Mouse (Mus musculus) heart, embryonic 15.5 days (tissue): ENCODE results near the gene Casp8ap2. TPM values are rescaled to one million over a fixed set of nuclear protein-coding genes. Genes with fewer than 3 reads are reported as not detected.

Source experiments
- ATAC-seq: fragments of 200-750 bp; cut with Nextera tagmentation; replicated peaks from 2 replicates; pipeline ENCODE4 v1.8.0; 2017; ENCODE audit warnings: low read depth, moderate TSS enrichment; ENCODE audit not compliant: insufficient number of reproducible peaks, insufficient read depth, low FRiP score
- H3K27ac ChIP-seq: fragments of 300-500 bp; sonication (generic); 2 replicates; pipeline ENCODE4 v1.5.1; 2015; ENCODE audit warnings: mild to moderate bottlenecking, inconsistent platforms
- H3K27me3 ChIP-seq: fragments of 300-500 bp; sonication (generic); 2 replicates; pipeline ENCODE4 v1.6.1; 2015; ENCODE audit warnings: inconsistent platforms
- H3K36me3 ChIP-seq: fragments of 300-500 bp; sonication (generic); 2 replicates; pipeline ENCODE4 v1.6.1; 2015; ENCODE audit warnings: mild to moderate bottlenecking, inconsistent platforms
- H3K4me1 ChIP-seq: fragments of 300-500 bp; sonication (generic); replicated peaks from 2 replicates; pipeline ENCODE4 v1.6.1; 2015; ENCODE audit warnings: inconsistent platforms
- H3K4me2 ChIP-seq: fragments of 300-500 bp; sonication (generic); 2 replicates; pipeline ENCODE4 v1.6.1; 2015; ENCODE audit warnings: inconsistent platforms, mild to moderate bottlenecking, moderate library complexity
- H3K4me3 ChIP-seq: fragments of 300-500 bp; sonication (generic); 2 replicates; pipeline ENCODE4 v1.5.1; 2015; ENCODE audit warnings: mild to moderate bottlenecking, inconsistent platforms
- H3K9ac ChIP-seq: fragments of 300-500 bp; sonication (generic); 2 replicates; pipeline ENCODE4 v1.6.1; 2015; ENCODE audit warnings: mild to moderate bottlenecking, inconsistent platforms
- H3K9me3 ChIP-seq: fragments of 300-500 bp; sonication (generic); replicated peaks from 2 replicates; pipeline ENCODE4 v1.6.1; 2016; ENCODE audit warnings: inconsistent platforms
- WGBS: fragments of 180-500 bp; shearing (Covaris S2); methylation state at CpG from one replicate; pipeline ENCODE4 v1.1.7; 2015; ENCODE audit warnings: mixed read lengths; 5-methylcytosine and 5-hydroxymethylcytosine counted together
- polyA plus RNA-seq: library from polyadenylated mRNA; unstranded; fragments of >200 nt; fragmentation: Nextera tagmentation; extraction: Ambion mirVana; gene quantifications from 2 replicates; pipeline ENCODE4 v1.2.1, GENCODE M21; 2015

The Casp8ap2 gene
- polyA plus RNA-seq = 24.7 and 31.6 TPM in 2 replicates

- H3K27me3 ChIP-seq = no peaks in the 10 kb centered on the region
- peak within 1 kb of the TSS; percentile 65 for H3K4me2 ChIP-seq
- WGBS = under 1% methylated on average over 67 of the region's 67 CpGs
- H3K4me3 ChIP-seq = peak within 1 kb of the TSS; percentile 67
- peak within 1 kb of the TSS; percentile 72 for H3K27ac ChIP-seq
- no peaks in the 10 kb centered on the region for H3K9me3 ChIP-seq
- peak within 1 kb of the TSS; percentile 74 for H3K9ac ChIP-seq
- no peaks in the 10 kb centered on the region for H3K36me3 ChIP-seq
- ATAC-seq = peak; percentile 99
- H3K4me1 ChIP-seq = peaks cover 15% of the 10 kb centered on the region
Observed at GRCm38 (mm10) chr4:32615034-32615881, at the start of gene Casp8ap2. Gene Casp8ap2, plus strand, starts transcription at chr4:32615451.

GRCm38 (mm10) chr4:32569054-32569453, 46.2 kb upstream of the Casp8ap2 start:
- Histone ChIP-seq H3K27me3 (no peaks in the 10 kb centered on the region), H3K36me3 (no peaks in the 10 kb centered on the region), H3K4me1 (no peaks in the 10 kb centered on the region), H3K4me3 (no peak overlapping the region), H3K4me2 (no peak overlapping the region), H3K9me3 (no peaks in the 10 kb centered on the region), H3K9ac (no peak overlapping the region), H3K27ac (no peak overlapping the region)
- 84% methylated on average over 4 of the region's 4 CpGs for WGBS
- no peak for ATAC-seq

- no peak for ATAC-seq
- Histone ChIP-seq H3K27ac (no peak overlapping the region), H3K4me2 (no peak overlapping the region), H3K36me3 (no peaks in the 10 kb centered on the region), H3K27me3 (no peaks in the 10 kb centered on the region), H3K9me3 (no peaks in the 10 kb centered on the region), H3K9ac (no peak overlapping the region), H3K4me3 (no peak overlapping the region), H3K4me1 (no peaks in the 10 kb centered on the region)
- 71% methylated on average over 17 of the region's 17 CpGs for WGBS
Observed at GRCm38 (mm10) chr4:32569995-32570938, 45.0 kb upstream of the Casp8ap2 start.

- Histone ChIP-seq H3K4me3 (no peak overlapping the region), H3K27me3 (no peaks in the 10 kb centered on the region), H3K9me3 (no peaks in the 10 kb centered on the region), H3K36me3 (no peaks in the 10 kb centered on the region), H3K9ac (0 out of 2 replicates have a peak overlapping the region, but pooled peaks have one; percentile 3), H3K4me1 (no peaks in the 10 kb centered on the region), H3K4me2 (no peak overlapping the region), H3K27ac (no peak overlapping the region)
- no peak for ATAC-seq
- WGBS = 77% methylated on average over 8 of the region's 8 CpGs
Observed at GRCm38 (mm10) chr4:32570939-32571317, 44.3 kb upstream of the Casp8ap2 start.

GRCm38 (mm10) chr4:32571441-32571840, 43.8 kb upstream of the Casp8ap2 start:
- H3K27ac ChIP-seq = no peak overlapping the region
- H3K27me3 ChIP-seq = no peaks in the 10 kb centered on the region
- no peak overlapping the region for H3K4me2 ChIP-seq
- H3K9me3 ChIP-seq = no peaks in the 10 kb centered on the region
- WGBS = 59% methylated on average over 3 of the region's 3 CpGs
- no peak for ATAC-seq
- no peak overlapping the region for H3K4me3 ChIP-seq
- no peaks in the 10 kb centered on the region for H3K36me3 ChIP-seq
- H3K9ac ChIP-seq = no peak overlapping the region
- no peaks in the 10 kb centered on the region for H3K4me1 ChIP-seq

GRCm38 (mm10) chr4:32572118-32572517, 43.1 kb upstream of the Casp8ap2 start:
- H3K4me3 ChIP-seq = no peak overlapping the region
- no peaks in the 10 kb centered on the region for H3K27me3 ChIP-seq
- 54% methylated on average over 1 of the region's 1 CpGs for WGBS
- H3K4me2 ChIP-seq = no peak overlapping the region
- H3K9ac ChIP-seq = no peak overlapping the region
- ATAC-seq = 0 out of 2 replicates have a peak, but pooled peaks have one; percentile 21
- no peaks in the 10 kb centered on the region for H3K4me1 ChIP-seq
- no peaks in the 10 kb centered on the region for H3K9me3 ChIP-seq
- H3K27ac ChIP-seq = no peak overlapping the region
- no peaks in the 10 kb centered on the region for H3K36me3 ChIP-seq

GRCm38 (mm10) chr4:32573586-32573985, 41.7 kb upstream of the Casp8ap2 start:
- Histone ChIP-seq H3K27me3 (no peaks in the 10 kb centered on the region), H3K9ac (no peak overlapping the region), H3K27ac (no peak overlapping the region), H3K4me3 (no peak overlapping the region), H3K4me1 (no peaks in the 10 kb centered on the region), H3K9me3 (no peaks in the 10 kb centered on the region), H3K4me2 (no peak overlapping the region), H3K36me3 (no peaks in the 10 kb centered on the region)
- WGBS = 83% methylated on average over 5 of the region's 5 CpGs
- no peak for ATAC-seq

GRCm38 (mm10) chr4:32574604-32575003, 40.6 kb upstream of the Casp8ap2 start:
- Histone ChIP-seq H3K4me2 (no peak overlapping the region), H3K27me3 (no peaks in the 10 kb centered on the region), H3K9me3 (no peaks in the 10 kb centered on the region), H3K27ac (no peak overlapping the region), H3K36me3 (no peaks in the 10 kb centered on the region), H3K4me3 (no peak overlapping the region), H3K9ac (no peak overlapping the region), H3K4me1 (no peaks in the 10 kb centered on the region)
- no peak for ATAC-seq
- WGBS = 73% methylated on average over 1 of the region's 1 CpGs

- Histone ChIP-seq H3K9ac (no peak overlapping the region), H3K27me3 (no peaks in the 10 kb centered on the region), H3K4me2 (no peak overlapping the region), H3K4me1 (no peaks in the 10 kb centered on the region), H3K4me3 (no peak overlapping the region), H3K36me3 (no peaks in the 10 kb centered on the region), H3K27ac (no peak overlapping the region), H3K9me3 (no peaks in the 10 kb centered on the region)
- WGBS = 59% methylated on average over 9 of the region's 9 CpGs
- no peak for ATAC-seq
Observed at GRCm38 (mm10) chr4:32575165-32575564, 40.1 kb upstream of the Casp8ap2 start.

GRCm38 (mm10) chr4:32579850-32580249, 35.4 kb upstream of the Casp8ap2 start:
- Histone ChIP-seq H3K36me3 (no peaks in the 10 kb centered on the region), H3K4me3 (no peak overlapping the region), H3K4me2 (no peak overlapping the region), H3K4me1 (no peaks in the 10 kb centered on the region), H3K27ac (no peak overlapping the region), H3K9ac (no peak overlapping the region), H3K27me3 (no peaks in the 10 kb centered on the region), H3K9me3 (no peaks in the 10 kb centered on the region)
- WGBS = 67% methylated on average over 8 of the region's 8 CpGs
- ATAC-seq = no peak

GRCm38 (mm10) chr4:32584181-32584580, 31.1 kb upstream of the Casp8ap2 start:
- Histone ChIP-seq H3K36me3 (no peaks in the 10 kb centered on the region), H3K4me3 (no peak overlapping the region), H3K9ac (no peak overlapping the region), H3K4me1 (no peaks in the 10 kb centered on the region), H3K4me2 (no peak overlapping the region), H3K27me3 (no peaks in the 10 kb centered on the region), H3K27ac (no peak overlapping the region), H3K9me3 (no peaks in the 10 kb centered on the region)
- ATAC-seq = no peak
- WGBS = 64% methylated on average over 6 of the region's 6 CpGs
